Mouse (Mus musculus): Measurements from ENCODE around the gene Mybpc1.

- peak; percentile 12; the same call in 1 of the 2 replicates for TF ChIP-seq CTCF (IDR thresholded peaks at IDR 0.05; ENCODE audit: borderline replicate concordance, extremely low read depth, insufficient read depth, insufficient read length)
- TF ChIP-seq POLR2A (IDR thresholded peaks at IDR 0.05; ENCODE audit: borderline replicate concordance, extremely low read depth, insufficient read depth, insufficient read length, poor library complexity, severe bottlenecking), result no peak
Observed at GRCm38 (mm10) chr10:88550225-88550624, 54.7 kb downstream of the Mybpc1 start.
